Mouse (Mus musculus) megakaryocyte progenitor cell, adult 5-6 weeks (primary cell): Measurements from ENCODE around the gene Mfsd12. TPM values are rescaled to one million over a fixed set of nuclear protein-coding genes. Genes with fewer than 3 reads are reported as not detected.

Source experiments
- ATAC-seq: replicated peaks from 2 replicates; pipeline ENCODE4 v1.8.0; 2016; ENCODE audit warnings: mild to moderate bottlenecking, moderate TSS enrichment, inconsistent platforms; ENCODE audit not compliant: poor library complexity
- total RNA-seq, 2 experiments: library from RNA; stranded (forward) in 1 of 2; stranded (reverse) in 1 of 2; fragments of 157-497, 149-512 nt in 1 of 2; fragments of 200-1000 nt in 1 of 2; gene quantifications; 2 replicates each; pipeline versions ENCODE4 v1.2.3 to v1.2.4; 2015 to 2017

Mfsd12 gene
- total RNA-seq, 2 experiments from 2014 or later: 6.7 to 12.6 TPM

GRCm38 (mm10) chr10:81379183-81379553 is 21.9 kb downstream of the Mfsd12 start:
- no peak for ATAC-seq

GRCm38 (mm10) chr10:81379809-81380378 is 22.6 kb downstream of the Mfsd12 start:
- no peak for ATAC-seq

- ATAC-seq: peak; percentile 52
Measured at GRCm38 (mm10) chr10:81382039-81382438, 24.7 kb downstream of the Mfsd12 start.

GRCm38 (mm10) chr10:81383802-81384604 is 26.7 kb downstream of the Mfsd12 start, which contains the start of the genes Dohh and Gm48551:
Gene Dohh, plus strand, starts transcription at chr10:81384428.
Gene Gm48551, plus strand, starts transcription at chr10:81384466.
- ATAC-seq: peak; percentile 75

GRCm38 (mm10) chr10:81384605-81384982 is 27.3 kb downstream of the Mfsd12 start:
- peak; percentile 3; the same call in 1 of the 2 replicates for ATAC-seq

GRCm38 (mm10) chr10:81385603-81386306 is 28.5 kb downstream of the Mfsd12 start:
- ATAC-seq: no peak

GRCm38 (mm10) chr10:81387716-81388115 is 30.4 kb downstream of the Mfsd12 start:
- ATAC-seq: no peak

GRCm38 (mm10) chr10:81388505-81389055 is 31.3 kb downstream of the Mfsd12 start, which contains the start of gene Gm48552:
Gene Gm48552, plus strand, starts transcription at chr10:81389005.
- ATAC-seq: no peak

GRCm38 (mm10) chr10:81389373-81389772 is 32.1 kb downstream of the Mfsd12 start:
- ATAC-seq: no peak

GRCm38 (mm10) chr10:81389801-81390677 is 32.7 kb downstream of the Mfsd12 start:
- ATAC-seq: peak; percentile 78

- ATAC-seq: no peak
Measured at GRCm38 (mm10) chr10:81390678-81390965, 33.3 kb downstream of the Mfsd12 start.

GRCm38 (mm10) chr10:81392270-81392669 is 35.0 kb downstream of the Mfsd12 start:
- no peak for ATAC-seq

- ATAC-seq: no peak
Measured at GRCm38 (mm10) chr10:81392781-81393185, 35.5 kb downstream of the Mfsd12 start, which contains the start of gene Smim24. Gene Smim24, plus strand, starts transcription at chr10:81393051.

- ATAC-seq: peak; percentile 49
Measured at GRCm38 (mm10) chr10:81393456-81394063, 36.3 kb downstream of the Mfsd12 start.

GRCm38 (mm10) chr10:81395127-81395526 is 37.8 kb downstream of the Mfsd12 start:
- ATAC-seq: peak; percentile 73

- no peak for ATAC-seq
Measured at GRCm38 (mm10) chr10:81395865-81396264, 38.6 kb downstream of the Mfsd12 start.

GRCm38 (mm10) chr10:81396749-81397148 is 39.5 kb downstream of the Mfsd12 start:
- ATAC-seq: no peak

GRCm38 (mm10) chr10:81399296-81399695 is 42.0 kb downstream of the Mfsd12 start:
- no peak for ATAC-seq

- ATAC-seq: no peak
Measured at GRCm38 (mm10) chr10:81399798-81400308, 42.6 kb downstream of the Mfsd12 start.
